Mouse (Mus musculus): ENCODE results near the gene Ptpn6. TPM values are rescaled to one million over a fixed set of nuclear protein-coding genes. Genes with fewer than 3 reads are reported as not detected.
"Not testable (repeated sequence)": the region's sequence is repeated elsewhere in the genome, so short reads cannot be mapped to it uniquely, and the experiment has no call there.

The Ptpn6 gene
- polyA plus RNA-seq, 1 experiment: 48.7 TPM

GRCm38 (mm10) chr6:124690517-124690916, 48.0 kb downstream of the Ptpn6 start:
- no peak for TF ChIP-seq CTCF (IDR thresholded peaks at IDR 0.05; ENCODE audit: insufficient read depth, low read length)
- TF ChIP-seq POLR2A (IDR thresholded peaks at IDR 0.05; ENCODE audit: borderline replicate concordance, extremely low read depth, low read depth, low read length): no peak
- DNase-seq: no peak
- Histone ChIP-seq H3K4me3 (replicated peaks; ENCODE audit: extremely low read depth, low read depth, low read length) (no peak overlapping the region), H3K4me1 (ENCODE audit: control insufficient read depth, insufficient read depth, low read length) (peaks cover 21% of the 10 kb centered on the region)
- 83% methylated on average over 3 of the region's 3 CpGs for WGBS

- 90% methylated on average over 3 of the region's 3 CpGs for WGBS
- TF ChIP-seq POLR2A (IDR thresholded peaks at IDR 0.05; ENCODE audit: borderline replicate concordance, extremely low read depth, low read depth, low read length) (no peak), CTCF (IDR thresholded peaks at IDR 0.05; ENCODE audit: insufficient read depth, low read length) (no peak)
- no peak for DNase-seq
- Histone ChIP-seq H3K4me3 (replicated peaks; ENCODE audit: extremely low read depth, low read depth, low read length) (no peak overlapping the region), H3K4me1 (ENCODE audit: control insufficient read depth, insufficient read depth, low read length) (peaks cover 14% of the 10 kb centered on the region)
These were observed 49.5 kb downstream of the Ptpn6 start for GRCm38 (mm10) chr6:124689011-124689410.

GRCm38 (mm10) chr6:124688151-124688758, 50.3 kb downstream of the Ptpn6 start:
- 47% methylated on average over 8 of the region's 8 CpGs for WGBS
- Histone ChIP-seq H3K4me1 (ENCODE audit: control insufficient read depth, insufficient read depth, low read length) (peaks cover 11% of the 10 kb centered on the region), H3K4me3 (replicated peaks; ENCODE audit: extremely low read depth, low read depth, low read length) (no peak overlapping the region)
- DNase-seq: no peak
- TF ChIP-seq POLR2A (IDR thresholded peaks at IDR 0.05; ENCODE audit: borderline replicate concordance, extremely low read depth, low read depth, low read length) (no peak), CTCF (IDR thresholded peaks at IDR 0.05; ENCODE audit: insufficient read depth, low read length) (no peak)

- H3K4me3 ChIP-seq (replicated peaks; ENCODE audit: extremely low read depth, low read depth, low read length); H3K4me1 ChIP-seq (ENCODE audit: control insufficient read depth, insufficient read depth, low read length); DNase-seq: not testable (repeated sequence)
- 81% methylated on average over 1 of the region's 1 CpGs for WGBS
These were observed 51.9 kb downstream of the Ptpn6 start for GRCm38 (mm10) chr6:124686644-124687043.

DNA sequence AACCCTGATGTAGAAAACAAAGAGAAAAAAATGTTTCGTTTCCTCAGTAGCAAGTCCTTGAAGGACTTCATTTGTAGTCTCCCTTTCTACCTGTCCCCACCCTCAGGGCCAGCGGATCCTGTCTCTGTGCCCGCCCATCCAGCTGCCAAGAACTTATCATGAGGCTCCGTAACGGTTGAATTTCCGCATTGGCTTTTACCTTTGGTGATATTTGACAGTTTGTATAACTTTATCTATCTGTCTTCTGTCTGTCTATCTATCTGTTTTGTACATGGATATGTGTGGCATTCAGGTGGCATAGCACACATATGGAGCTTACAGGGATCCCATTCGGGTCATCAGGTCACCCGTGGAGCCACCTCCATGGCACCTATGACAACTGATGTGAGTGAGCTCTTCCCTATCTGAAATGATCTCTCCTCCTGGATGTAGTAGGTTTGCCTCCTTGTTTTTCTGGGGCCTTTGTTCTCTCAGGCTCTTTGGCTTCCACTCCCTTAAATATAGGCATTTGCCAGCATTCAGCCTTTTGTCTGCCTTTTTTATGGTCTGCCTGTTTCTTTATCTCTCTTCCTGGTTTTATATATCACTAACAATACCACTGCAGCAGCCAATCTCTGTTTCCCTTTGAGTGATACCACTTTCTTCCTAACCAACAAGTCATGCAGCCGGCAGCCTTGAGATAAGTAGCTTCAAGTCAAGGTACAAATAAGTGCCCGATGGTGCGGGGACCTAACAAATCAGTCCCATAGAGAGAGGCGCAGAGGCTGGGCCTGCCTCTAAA, 52.7 kb downstream of the Ptpn6 start:
- Histone ChIP-seq H3K4me3 (replicated peaks; ENCODE audit: extremely low read depth, low read depth, low read length) (no peak overlapping the region), H3K4me1 (ENCODE audit: control insufficient read depth, insufficient read depth, low read length) (peaks cover 9% of the 10 kb centered on the region)
- DNase-seq: no peak
- WGBS: 75% methylated on average over 12 of the region's 12 CpGs
- no peak for TF ChIP-seq CTCF (IDR thresholded peaks at IDR 0.05; ENCODE audit: insufficient read depth, low read length)
- no peak for TF ChIP-seq POLR2A (IDR thresholded peaks at IDR 0.05; ENCODE audit: borderline replicate concordance, extremely low read depth, low read depth, low read length)

- no peak for TF ChIP-seq POLR2A (IDR thresholded peaks at IDR 0.05; ENCODE audit: borderline replicate concordance, extremely low read depth, low read depth, low read length)
- TF ChIP-seq CTCF (IDR thresholded peaks at IDR 0.05; ENCODE audit: insufficient read depth, low read length): no peak
- Histone ChIP-seq H3K4me1 (ENCODE audit: control insufficient read depth, insufficient read depth, low read length) (peaks cover 9% of the 10 kb centered on the region), H3K4me3 (replicated peaks; ENCODE audit: extremely low read depth, low read depth, low read length) (no peak overlapping the region)
- peak; percentile 53 for DNase-seq
- 57% methylated on average over 14 of the region's 14 CpGs for WGBS
These were observed 54.7 kb downstream of the Ptpn6 start for GRCm38 (mm10) chr6:124683591-124684417.

GRCm38 (mm10) chr6:124682291-124682690, 56.2 kb downstream of the Ptpn6 start:
- DNase-seq; H3K4me3 ChIP-seq (replicated peaks; ENCODE audit: extremely low read depth, low read depth, low read length); H3K4me1 ChIP-seq (ENCODE audit: control insufficient read depth, insufficient read depth, low read length): not testable (repeated sequence)
- WGBS: 73% methylated on average over 6 of the region's 6 CpGs

- H3K4me1 ChIP-seq (ENCODE audit: control insufficient read depth, insufficient read depth, low read length): peaks cover 4% of the 10 kb centered on the region
- no peak for DNase-seq
- H3K4me3 ChIP-seq (replicated peaks; ENCODE audit: extremely low read depth, low read depth, low read length): no peak overlapping the region
- no peak for TF ChIP-seq POLR2A (IDR thresholded peaks at IDR 0.05; ENCODE audit: borderline replicate concordance, extremely low read depth, low read depth, low read length)
- no peak for TF ChIP-seq CTCF (IDR thresholded peaks at IDR 0.05; ENCODE audit: insufficient read depth, low read length)
- 77% methylated on average over 3 of the region's 3 CpGs for WGBS
These were observed 59.0 kb downstream of the Ptpn6 start for GRCm38 (mm10) chr6:124679486-124679885.

DNA sequence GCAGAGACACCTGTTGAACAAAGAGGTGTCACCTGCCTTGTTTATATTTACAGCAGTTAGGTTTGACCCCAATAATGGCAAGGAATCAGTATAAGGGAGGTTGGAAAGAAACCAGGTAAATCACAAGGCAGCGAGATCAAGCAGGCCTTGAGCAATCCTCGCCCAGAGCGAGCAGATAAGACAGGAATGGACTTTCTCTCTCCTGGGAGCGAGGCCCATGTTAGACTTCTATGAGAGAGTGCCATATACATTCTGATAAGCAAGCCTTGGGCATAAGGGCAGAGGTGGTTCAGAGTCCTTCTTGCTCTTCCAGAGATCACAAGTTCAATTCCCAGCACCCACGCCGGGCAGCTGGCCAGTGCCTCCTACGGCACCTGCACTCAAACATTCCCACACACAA, 59.7 kb downstream of the Ptpn6 start:
- H3K4me3 ChIP-seq (replicated peaks; ENCODE audit: extremely low read depth, low read depth, low read length): no peak overlapping the region
- no peak for DNase-seq
- 89% methylated on average over 7 of the region's 7 CpGs for WGBS
- H3K4me1 ChIP-seq (ENCODE audit: control insufficient read depth, insufficient read depth, low read length): peaks cover 4% of the 10 kb centered on the region
- no peak for TF ChIP-seq POLR2A (IDR thresholded peaks at IDR 0.05; ENCODE audit: borderline replicate concordance, extremely low read depth, low read depth, low read length)
- TF ChIP-seq CTCF (IDR thresholded peaks at IDR 0.05; ENCODE audit: insufficient read depth, low read length): no peak
